Mouse (Mus musculus) adrenal gland, adult (tissue): ENCODE measurements around the gene Aqp5.

Experiments used
- DNase-seq, 2 experiments: peaks; one replicate each; pipeline ENCODE4 v3.0.0; 2022 to 2023; ENCODE audit warnings: low spot score in 1 of 2; ENCODE audit not compliant: inconsistent age in 2 of 2

Gene Aqp5

GRCm38 (mm10) chr15:99590429-99591084, at the start of gene Aqp5:
Gene Aqp5, plus strand, starts transcription at chr15:99590782.
- peak; percentile 29 to 58 for DNase-seq

GRCm38 (mm10) chr15:99544047-99544446, 46.5 kb upstream of the Aqp5 start:
- DNase-seq = no peak

GRCm38 (mm10) chr15:99546596-99546995, 44.0 kb upstream of the Aqp5 start:
- DNase-seq = no peak

- no peak for DNase-seq
Observed at GRCm38 (mm10) chr15:99547732-99548131, 42.9 kb upstream of the Aqp5 start.

GRCm38 (mm10) chr15:99549901-99550300, 40.7 kb upstream of the Aqp5 start:
- no peak for DNase-seq

GRCm38 (mm10) chr15:99553767-99554166, 36.8 kb upstream of the Aqp5 start:
- DNase-seq = peak in 1 of 2 experiments; percentile 34

- no peak for DNase-seq
Observed at GRCm38 (mm10) chr15:99558947-99559346, 31.6 kb upstream of the Aqp5 start.

GRCm38 (mm10) chr15:99560246-99560645, 30.3 kb upstream of the Aqp5 start:
- no peak for DNase-seq

- no peak for DNase-seq
Observed at GRCm38 (mm10) chr15:99567371-99567770, 23.2 kb upstream of the Aqp5 start.

- DNase-seq = no peak
Observed at GRCm38 (mm10) chr15:99568682-99569081, 21.9 kb upstream of the Aqp5 start.

- no peak for DNase-seq
Observed at GRCm38 (mm10) chr15:99569123-99569522, 21.5 kb upstream of the Aqp5 start.

- DNase-seq = peak; percentile 51 to 72
Observed at GRCm38 (mm10) chr15:99578802-99579485, 11.6 kb upstream of the Aqp5 start, which contains the start of gene Aqp2. Gene Aqp2, plus strand, starts transcription at chr15:99579055.

GRCm38 (mm10) chr15:99583463-99584344, 6.9 kb upstream of the Aqp5 start:
- DNase-seq = peak in 1 of 2 experiments; percentile 65

GRCm38 (mm10) chr15:99584407-99585202, 6.0 kb upstream of the Aqp5 start:
- no peak for DNase-seq

GRCm38 (mm10) chr15:99585741-99586140, 4.8 kb upstream of the Aqp5 start:
- peak; percentile 68 to 79 for DNase-seq

- no peak for DNase-seq
Observed at GRCm38 (mm10) chr15:99586525-99586924, 4.1 kb upstream of the Aqp5 start.

- DNase-seq = no peak
Observed at GRCm38 (mm10) chr15:99589237-99589636, 1.3 kb upstream of the Aqp5 start.

GRCm38 (mm10) chr15:99589704-99590103, 878 bp upstream of the Aqp5 start:
- no peak for DNase-seq

GRCm38 (mm10) chr15:99592177-99592576, 1.6 kb downstream of the Aqp5 start:
- DNase-seq = peak; percentile 49 to 83

- no peak for DNase-seq
Observed at GRCm38 (mm10) chr15:99592877-99593276, 2.3 kb downstream of the Aqp5 start.

- no peak for DNase-seq
Observed at GRCm38 (mm10) chr15:99594951-99595350, 4.4 kb downstream of the Aqp5 start.
